Mouse (Mus musculus) liver, embryonic 18 days (tissue): ENCODE results near the gene Brap. TPM values are rescaled to one million over a fixed set of nuclear protein-coding genes. Genes with fewer than 3 reads are reported as not detected.

Experiments used
- polyA plus RNA-seq: library from polyadenylated mRNA; depleted of rRNA; stranded (reverse); fragments of >200 nt; gene quantifications from 2 replicates; pipeline ENCODE4 v1.2.3, GENCODE M21; 2012; rRNA removed

Gene Brap
- 16.7 and 18.9 TPM in 2 replicates for polyA plus RNA-seq

DNA sequence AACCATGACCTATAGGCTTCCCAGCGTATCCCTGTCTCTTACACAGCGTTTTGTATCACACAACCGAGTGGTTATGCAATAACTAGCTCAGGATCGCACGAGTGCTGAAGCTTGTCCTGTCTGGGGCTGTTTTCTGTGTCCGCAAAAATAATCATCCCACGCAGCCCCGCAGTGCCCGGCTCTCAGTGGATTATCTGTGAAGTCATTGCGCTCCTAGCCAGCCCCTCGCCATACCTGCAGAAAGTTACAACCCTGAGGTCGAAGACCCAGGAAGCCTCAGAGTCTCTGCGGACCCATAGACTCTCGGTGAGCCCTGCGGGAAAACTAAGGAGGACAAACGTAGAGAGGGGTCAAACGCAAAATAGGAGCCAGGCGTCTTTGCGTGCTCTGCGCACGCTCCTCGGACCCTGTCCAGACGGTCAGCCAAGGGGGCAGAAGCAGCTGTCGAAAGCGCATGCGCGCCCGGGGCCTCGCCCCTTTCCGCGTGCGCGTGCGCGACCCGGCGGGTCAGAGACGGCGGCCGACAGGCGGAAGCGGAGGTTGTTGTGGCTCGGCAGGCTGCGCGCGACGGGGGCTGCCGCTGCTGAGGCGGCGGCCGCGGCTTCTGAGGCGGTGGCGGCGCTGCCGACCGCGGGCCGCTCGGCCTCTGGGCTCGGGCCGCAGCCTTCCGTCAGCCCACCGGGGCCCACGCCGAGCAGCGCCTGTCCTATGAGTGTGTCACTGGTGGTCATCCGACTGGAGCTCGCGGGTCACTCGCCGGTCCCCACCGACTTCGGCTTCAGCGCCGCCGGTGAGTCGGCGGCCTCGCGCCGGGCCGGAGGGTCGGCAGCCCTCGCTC is at the start of gene Brap, which contains the start of gene Acad10:
Gene Brap, plus strand, starts transcription at position 505 of the 838 bp plus-strand sequence.
Gene Acad10, minus strand, starts transcription at position 456 of the 838 bp plus-strand sequence.

DNA sequence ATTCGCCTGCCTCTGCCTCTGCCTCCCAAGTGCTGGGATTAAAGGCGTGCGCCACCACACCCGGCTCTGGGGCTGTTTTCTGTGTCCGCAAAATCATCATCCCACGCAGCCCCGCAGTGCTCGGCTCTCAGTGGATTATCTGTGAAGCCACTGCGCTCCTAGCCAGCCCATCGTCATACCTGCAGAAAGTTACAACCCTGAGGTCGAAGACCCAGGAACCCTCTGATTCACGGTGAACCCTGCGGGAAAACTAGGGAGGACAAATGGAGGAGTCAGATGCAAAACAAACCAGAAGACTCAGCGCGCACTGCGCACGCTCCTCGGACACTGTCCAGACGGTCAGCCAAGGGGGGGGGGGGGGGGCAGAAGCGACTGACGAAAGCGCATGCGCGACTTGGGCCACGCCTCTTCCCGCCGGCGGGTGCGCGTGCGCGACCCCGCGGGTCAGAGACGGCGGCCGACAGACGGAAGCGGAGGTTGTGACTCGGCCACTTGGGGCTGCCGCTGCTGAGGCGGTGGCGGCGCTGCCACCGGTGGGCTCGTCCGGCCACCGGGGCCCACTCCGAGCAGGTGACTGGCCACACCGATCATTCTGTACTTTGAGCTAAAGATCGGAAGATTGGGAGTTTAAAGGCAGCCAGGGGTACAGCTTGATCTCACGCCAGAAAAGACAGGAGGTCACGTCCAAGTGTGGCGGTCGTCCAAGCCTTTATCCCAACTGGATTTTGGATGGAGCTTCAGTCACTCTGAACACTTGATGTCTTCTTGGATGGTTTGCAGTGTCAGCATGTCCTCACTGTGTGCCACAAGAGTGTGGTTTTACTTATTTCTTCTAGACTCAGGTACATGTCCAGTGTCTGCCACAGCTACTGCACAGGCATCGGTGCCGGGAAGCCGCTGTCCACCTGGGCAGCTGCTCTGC is 41.5 kb upstream of the Brap start, which contains the start of gene Acad12:
Gene Acad12, minus strand, starts transcription at position 347 of the 922 bp plus-strand sequence.

DNA sequence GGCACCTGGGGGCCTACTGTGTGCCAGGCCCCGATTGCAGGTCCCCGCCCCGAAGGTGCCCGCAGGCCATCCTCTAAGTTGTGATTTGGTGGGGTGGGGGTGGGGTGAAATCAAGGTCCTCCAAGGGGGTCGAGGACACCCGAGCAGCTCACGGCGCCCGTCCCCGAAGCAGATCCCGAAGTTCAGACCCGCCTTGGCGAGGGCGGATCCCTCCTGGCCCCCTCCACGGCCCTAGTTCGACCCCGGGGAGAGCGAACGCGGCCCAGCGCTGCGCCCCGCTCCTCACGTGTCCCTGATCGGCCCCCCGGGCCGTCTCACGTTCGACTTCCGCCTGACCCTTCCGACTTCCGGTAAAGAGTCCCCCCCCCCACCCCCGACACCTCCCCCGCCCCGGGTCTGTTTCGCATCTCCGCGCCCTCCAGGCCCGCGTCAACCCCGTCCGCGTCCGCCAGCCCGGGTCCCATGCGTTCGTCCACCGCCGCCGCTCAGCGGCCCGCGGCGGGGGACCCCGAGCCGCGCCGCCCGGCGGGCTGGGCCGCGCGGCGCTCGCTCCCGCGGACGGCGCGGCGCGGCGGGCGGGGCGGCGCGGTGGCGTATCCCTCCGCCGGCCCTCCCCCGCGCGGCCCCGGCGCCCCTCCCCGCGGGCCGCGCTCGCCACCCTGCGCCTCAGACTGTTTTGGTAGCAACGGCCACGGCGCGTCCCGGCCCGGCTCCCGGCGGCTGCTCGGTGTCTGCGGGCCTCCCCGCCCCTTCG is 51.0 kb downstream of the Brap start, which contains the start of gene Atxn2:
Gene Atxn2, plus strand, starts transcription at position 164 of the 754 bp plus-strand sequence.

Other genes with a start within 250 kb of the Brap start
- gene Tmem116, start 208.7 kb upstream of the Brap start, polyA plus RNA-seq, result 0.93 and 0.95 TPM in 2 replicates
- 57.0 and 61.3 TPM in 2 replicates for gene Erp29, start 208.1 kb upstream of the Brap start, polyA plus RNA-seq
- 0.01 TPM in 1 of 2 replicates, not detected in the other for gene Adam1b, start 157.1 kb upstream of the Brap start, polyA plus RNA-seq
- 1.1 and 1.4 TPM in 2 replicates for gene Adam1a, start 115.1 kb upstream of the Brap start, polyA plus RNA-seq
- gene Gm42878, start 115.1 kb upstream of the Brap start, polyA plus RNA-seq, result 0.03 and 0.04 TPM in 2 replicates
- 34.5 and 39.0 TPM in 2 replicates for gene Mapkapk5, start 114.7 kb upstream of the Brap start, polyA plus RNA-seq
- 424 and 534 TPM in 2 replicates for gene Aldh2, start 66.7 kb upstream of the Brap start, polyA plus RNA-seq
- gene Acad12, start 41.6 kb upstream of the Brap start, polyA plus RNA-seq, result 2.6 and 3.0 TPM in 2 replicates
- 4.6 and 4.7 TPM in 2 replicates for gene Acad10, start within 50 bp of the Brap start, polyA plus RNA-seq
- gene Atxn2, start 50.8 kb downstream of the Brap start, polyA plus RNA-seq, result 21.4 and 27.8 TPM in 2 replicates
- 9.8 and 10.2 TPM in 2 replicates for gene Sh2b3, start 177.1 kb downstream of the Brap start, polyA plus RNA-seq
- gene Pheta1, start 188.4 kb downstream of the Brap start, polyA plus RNA-seq, result 4.1 and 4.2 TPM in 2 replicates